Mouse (Mus musculus) ES-E14 (cell line): ENCODE results near the gene Nlrc3.

Experiments used
- CHD2 ChIP-seq: IDR thresholded peaks from 2 replicates; pipeline ENCODE4 v1.6.1; 2014; ENCODE audit warnings: mild to moderate bottlenecking, low read depth, low read length, inconsistent platforms
- ZNF384 ChIP-seq: IDR thresholded peaks from 2 replicates; pipeline ENCODE4 v1.6.1; 2012; ENCODE audit warnings: low read depth, low read length, inconsistent platforms

DNA sequence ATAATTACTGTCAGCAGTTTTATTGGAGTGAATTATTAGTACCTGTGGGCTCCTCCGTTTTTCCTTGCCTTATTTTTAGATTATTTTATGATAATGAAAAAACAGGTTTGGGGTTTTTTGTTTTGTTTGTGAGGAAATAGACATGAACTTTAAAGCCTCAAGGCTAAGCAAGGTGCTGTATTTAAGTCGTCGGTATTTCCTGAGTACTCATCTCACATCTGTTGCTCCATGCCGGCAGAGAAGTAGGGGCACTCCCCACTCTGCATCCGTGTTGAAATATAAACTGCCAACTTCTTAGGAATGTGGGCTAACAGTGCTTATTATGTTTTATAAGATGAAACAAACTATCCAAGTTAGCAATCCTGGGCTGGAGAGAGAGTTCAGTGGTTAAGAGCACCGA lies 80.4 kb downstream of the Nlrc3 start:
- TF ChIP-seq CHD2 (no peak), ZNF384 (no peak)
